Mouse (Mus musculus) intestine, embryonic 15.5 days (tissue): ENCODE data around the gene Mybpc2. TPM values are rescaled to one million over a fixed set of nuclear protein-coding genes. Genes with fewer than 3 reads are reported as not detected.

Source experiments
- ATAC-seq: fragments of 200-750 bp; cut with Nextera tagmentation; 2 replicates; pipeline ENCODE4 v1.8.0; 2017; ENCODE audit warnings: moderate TSS enrichment, moderate library complexity
- H3K27ac ChIP-seq: fragments of 300-500 bp; sonication (generic); 2 replicates; pipeline ENCODE4 v1.5.1; 2015; ENCODE audit warnings: mild to moderate bottlenecking, inconsistent platforms
- H3K27me3 ChIP-seq: fragments of 300-500 bp; sonication (generic); replicated peaks from 2 replicates; pipeline ENCODE4 v1.6.1; 2015; ENCODE audit warnings: inconsistent platforms
- H3K36me3 ChIP-seq: fragments of 300-500 bp; sonication (generic); 2 replicates; pipeline ENCODE4 v1.6.1; 2015; ENCODE audit warnings: inconsistent platforms
- H3K4me1 ChIP-seq: fragments of 300-500 bp; sonication (generic); replicated peaks from 2 replicates; pipeline ENCODE4 v1.6.1; 2015; ENCODE audit warnings: inconsistent platforms
- H3K4me2 ChIP-seq: fragments of 300-500 bp; sonication (generic); replicated peaks from 2 replicates; pipeline ENCODE4 v1.6.1; 2015; ENCODE audit warnings: mild to moderate bottlenecking, inconsistent platforms
- H3K4me3 ChIP-seq: fragments of 300-500 bp; sonication (generic); replicated peaks from 2 replicates; pipeline ENCODE4 v1.5.1; 2015; ENCODE audit warnings: inconsistent platforms
- H3K9ac ChIP-seq: fragments of 300-500 bp; sonication (generic); 2 replicates; pipeline ENCODE4 v1.6.1; 2015; ENCODE audit warnings: inconsistent platforms
- H3K9me3 ChIP-seq: fragments of 300-500 bp; sonication (generic); 2 replicates; pipeline ENCODE4 v1.6.1; 2016; ENCODE audit warnings: inconsistent platforms
- WGBS: fragments of 180-500 bp; shearing (Covaris S2); methylation state at CpG from one replicate; pipeline ENCODE4 v1.1.7; 2015; 5-methylcytosine and 5-hydroxymethylcytosine counted together
- polyA plus RNA-seq: library from polyadenylated mRNA; unstranded; fragments of >200 nt; fragmentation: Nextera tagmentation; extraction: Ambion mirVana; gene quantifications from 2 replicates; pipeline ENCODE4 v1.2.1, GENCODE M21; 2015

Mybpc2 gene
- polyA plus RNA-seq, 1 experiment from 2014 or later: 0.36 TPM

DNA sequence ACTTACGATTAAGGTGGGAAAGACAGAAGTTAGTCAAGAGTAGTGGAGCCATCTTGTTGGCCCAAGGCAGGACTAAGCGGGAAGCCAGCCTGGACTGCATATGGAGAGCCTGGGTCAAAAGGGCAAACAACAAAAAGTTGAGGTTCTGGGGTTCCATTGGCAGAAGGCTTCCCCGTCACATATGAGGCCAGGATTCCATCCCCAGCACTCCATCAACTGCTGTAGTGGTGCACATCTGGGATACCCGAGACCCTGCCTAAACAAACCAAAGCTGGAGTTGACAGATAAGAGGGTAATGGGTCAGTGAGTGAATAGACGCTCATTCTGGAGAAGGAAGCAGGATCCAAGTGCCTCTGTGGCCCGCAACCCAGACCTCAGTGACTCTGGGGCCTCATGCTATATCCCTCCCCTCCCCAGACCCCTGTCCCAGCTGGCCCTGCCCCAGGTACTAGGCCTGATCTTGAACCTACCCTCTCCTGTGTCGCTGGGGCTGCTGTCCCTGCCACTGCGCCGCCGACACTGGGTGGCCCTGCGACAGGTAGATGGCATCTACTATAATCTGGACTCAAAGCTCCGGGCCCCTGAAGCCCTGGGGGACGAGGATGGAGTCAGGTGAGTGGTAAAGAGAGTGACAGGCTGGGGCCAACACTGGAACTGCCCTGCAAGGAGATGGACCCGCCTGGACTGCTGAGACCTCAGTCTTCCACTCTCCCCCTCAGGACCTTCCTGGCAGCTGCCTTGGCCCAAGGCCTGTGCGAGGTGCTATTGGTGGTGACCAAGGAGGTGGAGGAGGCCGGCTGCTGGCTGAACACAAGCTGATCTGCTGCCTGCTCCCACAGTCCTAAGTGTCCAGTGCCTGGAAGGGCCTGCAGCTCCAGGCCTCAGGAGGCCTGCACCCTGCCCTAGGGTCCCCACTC is 53.5 kb downstream of the Mybpc2 start:
- peaks cover 30% of the 10 kb centered on the region for H3K4me1 ChIP-seq
- H3K36me3 ChIP-seq: no peaks in the 10 kb centered on the region
- H3K9me3 ChIP-seq: no peaks in the 10 kb centered on the region
- 78% methylated on average over 16 of the region's 16 CpGs for WGBS
- H3K4me2 ChIP-seq: no peak overlapping the region
- H3K4me3 ChIP-seq: no peak overlapping the region
- no peak for ATAC-seq
- peaks cover 14% of the 10 kb centered on the region for H3K27me3 ChIP-seq
- H3K9ac ChIP-seq: no peak overlapping the region
- no peak overlapping the region for H3K27ac ChIP-seq

DNA sequence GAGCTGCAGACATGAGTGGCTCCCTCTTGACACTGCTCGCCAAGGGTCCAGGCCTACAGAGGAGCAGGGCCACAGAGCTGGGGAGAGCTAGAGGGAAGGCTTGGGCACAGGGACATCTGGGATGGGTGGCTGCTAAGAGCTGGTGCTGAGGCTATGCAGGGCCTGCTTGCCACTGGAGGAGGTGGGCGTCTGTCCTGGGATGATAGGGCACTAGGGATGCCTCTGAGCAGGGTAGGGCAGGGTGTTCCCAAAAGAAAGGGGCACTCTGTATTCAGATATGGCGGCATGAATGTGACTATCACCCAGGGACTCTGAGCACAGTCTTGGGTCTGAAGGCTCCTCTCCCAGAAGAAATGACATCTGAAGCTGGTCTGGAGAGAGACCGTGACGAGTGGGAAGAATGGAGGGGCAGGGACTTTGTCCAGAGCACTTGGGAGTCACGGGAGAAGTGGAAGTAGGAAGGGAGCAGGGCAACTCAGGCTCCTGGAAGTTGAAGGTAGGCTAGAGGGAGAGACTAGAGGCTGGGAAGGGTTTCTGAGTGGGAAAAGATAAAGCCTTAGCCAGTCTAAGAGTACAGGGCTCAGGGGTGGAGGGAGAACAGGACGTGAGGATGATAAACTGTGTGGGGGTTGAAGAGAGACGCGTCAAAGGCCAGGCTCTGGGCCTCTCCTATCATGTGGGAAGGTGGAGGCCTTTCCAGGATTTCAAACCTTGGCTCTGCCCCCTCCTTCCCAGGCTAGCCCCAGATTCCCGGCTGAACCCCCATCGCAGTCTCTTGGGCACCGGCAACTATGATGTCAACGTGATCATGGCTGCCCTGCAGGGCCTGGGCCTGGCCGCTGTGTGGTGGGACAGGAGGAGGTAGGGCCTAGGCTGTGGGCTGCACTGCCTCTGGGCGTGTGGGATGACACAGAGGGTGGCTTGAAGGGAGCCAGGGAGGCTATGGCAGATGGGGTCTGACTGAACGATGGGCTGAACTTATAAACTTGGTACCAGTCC is 54.5 kb downstream of the Mybpc2 start:
- 90% methylated on average over 16 of the region's 16 CpGs for WGBS
- Histone ChIP-seq H3K4me1 (peaks cover 30% of the 10 kb centered on the region), H3K4me2 (no peak overlapping the region), H3K27ac (no peak overlapping the region), H3K9ac (no peak overlapping the region), H3K27me3 (peaks cover 7% of the 10 kb centered on the region), H3K9me3 (no peaks in the 10 kb centered on the region), H3K4me3 (no peak overlapping the region), H3K36me3 (no peaks in the 10 kb centered on the region)
- ATAC-seq: no peak

DNA sequence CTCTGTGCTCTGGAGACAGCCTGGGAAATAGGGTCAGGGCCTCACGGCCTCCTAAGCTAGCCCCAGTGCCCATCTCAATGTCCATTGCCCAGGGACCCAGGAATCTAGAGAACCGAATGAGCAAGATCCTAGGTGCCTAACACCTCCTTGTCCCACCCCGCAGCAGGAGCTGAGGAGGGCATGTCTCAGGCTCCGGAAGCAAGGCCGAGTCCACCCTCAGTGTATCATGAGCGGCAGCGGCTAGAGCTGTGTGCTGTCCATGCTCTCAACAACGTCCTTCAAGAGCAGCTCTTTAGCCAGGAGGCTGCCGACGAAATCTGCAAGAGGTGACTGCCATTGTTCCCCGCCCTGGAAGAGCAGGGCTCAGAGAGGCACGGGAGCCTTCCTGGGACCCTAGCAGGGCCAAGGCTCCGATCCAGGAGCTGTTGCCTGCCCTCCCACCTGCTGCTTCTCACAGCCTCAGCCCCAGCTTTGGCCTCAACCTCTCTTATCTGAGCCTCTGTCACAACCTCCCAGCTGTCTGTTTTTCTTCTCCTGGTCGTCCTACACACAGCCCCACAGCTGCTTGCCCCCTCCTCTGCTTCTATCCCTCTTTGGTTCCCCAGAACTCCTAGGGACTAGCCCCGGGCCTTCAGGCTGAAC is 55.7 kb downstream of the Mybpc2 start:
- Histone ChIP-seq H3K9me3 (no peaks in the 10 kb centered on the region), H3K27ac (no peak overlapping the region), H3K36me3 (no peaks in the 10 kb centered on the region), H3K4me3 (peak overlapping the region; percentile 67), H3K4me2 (peak overlapping the region; percentile 77), H3K9ac (peak overlapping the region; percentile 71), H3K4me1 (peaks cover 25% of the 10 kb centered on the region), H3K27me3 (peaks cover 9% of the 10 kb centered on the region)
- 64% methylated on average over 15 of the region's 15 CpGs for WGBS
- ATAC-seq: no peak

DNA sequence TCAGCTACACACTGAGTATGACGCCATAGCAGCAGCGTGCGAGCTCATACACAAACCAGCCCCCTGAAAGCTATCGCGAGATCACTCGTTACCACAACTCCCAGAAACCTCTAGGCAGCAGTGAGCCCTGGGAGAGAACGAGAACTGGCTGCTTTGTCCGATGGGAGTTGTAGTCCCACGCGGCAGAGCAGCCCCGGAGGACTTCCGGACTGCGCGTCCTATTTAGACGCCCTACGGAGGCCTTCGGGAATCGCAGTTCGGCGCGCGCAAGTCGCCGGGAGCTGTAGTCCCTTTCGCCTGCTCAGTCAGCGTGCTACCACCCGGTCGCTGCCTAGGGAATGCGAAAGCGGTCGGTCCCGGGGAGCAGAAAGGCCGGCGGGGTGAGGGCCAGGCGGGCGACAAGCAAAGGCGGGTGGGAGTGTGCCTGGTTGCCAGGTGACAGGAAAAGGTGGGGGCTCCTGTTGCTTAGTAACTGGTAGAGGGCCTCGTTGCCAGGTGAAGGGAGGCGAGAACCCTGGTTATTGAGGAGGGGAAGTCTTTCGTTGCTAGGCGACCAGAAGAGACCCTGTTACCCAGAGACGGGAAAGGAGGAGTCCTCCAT is 56.5 kb downstream of the Mybpc2 start, which contains the start of gene Josd2:
Gene Josd2 (plus strand): TSS at position 170 of the 601 bp plus-strand sequence.
- H3K4me2 ChIP-seq: peak within 1 kb of the TSS; percentile 77
- H3K36me3 ChIP-seq: no peaks in the 10 kb centered on the region
- H3K9ac ChIP-seq: peak within 1 kb of the TSS; percentile 71
- H3K27ac ChIP-seq: peak within 1 kb of the TSS; percentile 72
- peaks cover 18% of the 10 kb centered on the region for H3K27me3 ChIP-seq
- under 1% methylated on average over 42 of the region's 42 CpGs for WGBS
- peak; percentile 98 for ATAC-seq
- H3K4me1 ChIP-seq: peaks cover 20% of the 10 kb centered on the region
- H3K4me3 ChIP-seq: peak within 1 kb of the TSS; percentile 67
- no peaks in the 10 kb centered on the region for H3K9me3 ChIP-seq

DNA sequence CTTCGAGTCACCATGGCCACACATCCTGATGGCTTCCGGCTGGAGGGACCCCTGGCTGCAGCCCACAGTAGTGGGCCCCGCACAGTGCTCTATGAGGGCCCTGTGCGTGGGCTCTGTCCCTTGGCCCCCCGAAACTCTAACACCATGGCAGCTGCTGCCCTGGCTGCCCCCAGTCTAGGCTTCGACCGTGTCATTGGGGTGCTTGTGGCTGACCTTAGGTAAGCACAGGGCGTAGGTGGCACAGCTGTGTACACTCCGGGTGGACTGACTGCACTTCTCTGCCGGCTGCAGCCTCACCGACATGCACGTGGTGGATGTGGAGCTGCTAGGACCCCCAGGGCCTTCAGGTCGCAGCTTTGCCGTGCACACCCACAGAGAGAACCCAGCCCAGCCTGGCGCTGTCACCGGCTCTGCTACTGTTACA is 57.6 kb downstream of the Mybpc2 start:
- peak overlapping the region; percentile 77 for H3K4me2 ChIP-seq
- H3K36me3 ChIP-seq: no peaks in the 10 kb centered on the region
- H3K9ac ChIP-seq: no peak overlapping the region
- peak overlapping the region; percentile 67; the same call in 1 of the 2 replicates for H3K4me3 ChIP-seq
- peaks cover 28% of the 10 kb centered on the region for H3K27me3 ChIP-seq
- 84% methylated on average over 16 of the region's 16 CpGs for WGBS
- no peak overlapping the region for H3K27ac ChIP-seq
- no peaks in the 10 kb centered on the region for H3K9me3 ChIP-seq
- 0 out of 2 replicates have a peak, but pooled peaks have one; percentile 0 for ATAC-seq
- peaks cover 17% of the 10 kb centered on the region for H3K4me1 ChIP-seq

DNA sequence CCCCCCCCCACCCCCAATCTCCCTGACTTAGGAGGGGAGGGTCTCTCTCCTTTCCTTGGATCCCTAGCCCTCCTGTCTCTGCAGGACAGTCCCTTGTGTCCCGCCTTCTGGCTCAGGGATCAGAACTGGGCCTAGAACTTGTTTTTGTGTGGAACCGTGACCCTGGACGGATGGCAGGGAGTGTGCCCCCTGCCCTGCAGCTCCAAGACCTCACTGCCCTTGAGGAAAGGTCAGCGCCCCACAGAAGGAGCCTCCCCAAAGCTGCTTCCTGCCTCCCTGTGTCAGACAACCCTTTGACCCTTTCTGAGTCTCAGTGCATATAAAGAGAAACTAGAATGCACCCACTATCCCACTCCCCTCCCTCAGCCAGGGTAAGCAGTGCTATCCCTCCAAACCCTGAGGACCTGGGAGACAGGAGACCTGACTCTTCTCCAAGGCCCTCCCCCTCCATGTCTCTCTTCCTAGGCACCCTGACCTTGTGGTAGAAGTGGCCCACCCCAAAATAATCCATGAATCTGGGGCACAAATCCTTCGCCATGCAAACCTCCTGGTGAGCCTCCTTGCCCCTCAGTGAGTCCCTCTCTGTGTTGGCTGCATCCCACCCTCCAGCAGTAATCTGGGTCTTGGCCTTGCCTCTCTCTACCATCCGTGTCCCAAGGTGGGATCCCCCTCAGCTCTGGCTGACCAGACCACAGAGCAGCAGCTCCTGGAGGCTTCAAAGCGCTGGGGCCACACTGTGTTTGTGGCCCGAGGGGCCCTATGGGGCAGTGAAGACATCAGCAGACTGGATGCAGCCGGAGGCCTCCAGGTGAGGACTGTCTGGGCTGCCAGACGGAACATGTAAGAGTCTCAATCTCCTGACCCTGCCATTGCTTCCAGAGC is 58.2 kb downstream of the Mybpc2 start:
- no peak for ATAC-seq
- WGBS: 77% methylated on average over 10 of the region's 10 CpGs

DNA sequence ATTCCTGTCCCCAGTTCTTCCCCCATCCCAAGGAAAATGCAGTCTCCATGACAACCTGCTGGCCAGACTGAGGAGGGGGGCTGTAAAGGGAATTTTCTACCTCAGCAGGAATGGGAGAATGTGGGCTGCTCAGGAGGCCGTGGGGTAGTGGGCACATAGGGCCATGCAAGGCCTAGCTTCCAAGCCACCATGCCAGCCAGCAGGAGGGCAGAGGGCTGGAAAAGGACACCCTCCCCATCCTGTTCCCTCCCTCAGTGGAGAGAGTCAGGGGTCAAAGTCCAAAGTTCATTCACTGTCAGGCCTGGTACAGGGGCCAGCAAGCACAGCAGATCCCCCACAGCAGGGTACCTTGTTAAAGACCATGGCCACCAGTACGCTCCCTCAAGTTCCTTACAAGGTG is 59.3 kb downstream of the Mybpc2 start, which contains the start of gene Aspdh:
Gene Aspdh (plus strand): TSS at position 281 of the 400 bp plus-strand sequence.
- no peak within 1 kb of the TSS for H3K9ac ChIP-seq
- no peaks in the 10 kb centered on the region for H3K9me3 ChIP-seq
- peaks cover 46% of the 10 kb centered on the region for H3K27me3 ChIP-seq
- no peak within 1 kb of the TSS for H3K4me2 ChIP-seq
- 64% methylated on average over 2 of the region's 2 CpGs for WGBS
- H3K36me3 ChIP-seq: no peaks in the 10 kb centered on the region
- no peak for ATAC-seq
- no peak within 1 kb of the TSS for H3K4me3 ChIP-seq
- no peak within 1 kb of the TSS for H3K27ac ChIP-seq
- H3K4me1 ChIP-seq: peaks cover 17% of the 10 kb centered on the region

More for the DNA sequence above, 58.2 kb downstream of the Mybpc2 start:
- H3K9ac ChIP-seq: no peak overlapping the region
- H3K27me3 ChIP-seq: peaks cover 34% of the 10 kb centered on the region
- H3K4me3 ChIP-seq: no peak overlapping the region
- no peaks in the 10 kb centered on the region for H3K9me3 ChIP-seq
- H3K4me1 ChIP-seq: peaks cover 17% of the 10 kb centered on the region
- no peak overlapping the region for H3K27ac ChIP-seq
- no peak overlapping the region; the same call in 1 of the 2 replicates for H3K4me2 ChIP-seq
- H3K36me3 ChIP-seq: no peaks in the 10 kb centered on the region

DNA sequence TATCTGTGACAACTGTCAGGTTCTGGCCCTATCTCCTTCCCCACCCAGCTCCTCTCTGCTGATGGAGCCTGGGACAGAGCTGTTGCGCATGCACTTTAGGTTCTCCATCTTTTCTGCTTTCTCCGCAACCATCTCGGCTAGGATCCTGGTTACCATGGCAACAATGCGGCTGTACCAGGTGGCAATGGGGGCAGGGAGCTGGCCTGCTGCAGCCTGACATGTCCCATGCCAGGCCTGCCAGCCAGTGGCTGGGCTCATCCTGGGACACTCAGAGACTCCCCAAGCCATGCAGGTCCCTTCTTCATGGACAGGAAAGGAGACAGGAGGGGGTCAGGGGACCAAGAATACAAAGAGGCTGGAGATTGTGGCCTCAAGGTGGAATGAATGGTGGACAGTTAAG is 59.9 kb downstream of the Mybpc2 start:
- WGBS: 33% methylated on average over 4 of the region's 4 CpGs
- Histone ChIP-seq H3K9me3 (no peaks in the 10 kb centered on the region), H3K36me3 (no peaks in the 10 kb centered on the region), H3K4me1 (peaks cover 17% of the 10 kb centered on the region), H3K9ac (no peak overlapping the region), H3K4me2 (no peak overlapping the region), H3K27ac (no peak overlapping the region), H3K27me3 (peaks cover 52% of the 10 kb centered on the region), H3K4me3 (no peak overlapping the region)
- no peak for ATAC-seq

DNA sequence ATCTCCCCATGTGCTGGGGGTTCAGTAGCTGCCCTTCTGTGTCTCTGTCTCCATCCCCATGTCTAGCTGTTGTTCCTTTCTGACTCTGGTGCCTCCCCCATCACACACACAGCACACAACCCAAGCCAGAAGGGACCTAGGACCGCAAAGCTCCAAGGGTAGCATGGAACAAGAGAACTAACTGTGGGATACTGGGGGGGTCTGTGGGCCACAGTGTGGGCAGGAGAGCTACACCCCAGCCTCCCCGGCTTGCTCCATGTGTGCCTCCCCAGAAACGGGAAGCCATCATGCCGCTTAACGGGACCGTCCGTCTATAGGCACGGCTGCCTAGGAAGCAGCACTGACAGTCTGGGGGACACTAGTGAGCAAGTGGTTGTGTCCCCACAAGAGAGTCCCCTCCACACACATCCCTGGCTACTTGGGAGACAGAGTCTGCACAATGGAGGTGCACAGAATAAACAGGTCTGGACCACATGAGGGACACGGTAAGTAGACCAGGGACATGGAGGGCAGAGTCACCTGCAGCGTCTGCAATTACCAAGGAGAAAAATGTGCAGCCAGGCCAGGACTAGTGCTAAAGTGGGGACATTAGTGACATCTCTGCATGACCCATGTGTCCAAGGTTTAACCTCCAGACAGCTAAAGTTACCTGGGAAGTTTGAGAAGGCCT is 60.8 kb downstream of the Mybpc2 start:
- H3K9me3 ChIP-seq: no peaks in the 10 kb centered on the region
- peaks cover 14% of the 10 kb centered on the region for H3K4me1 ChIP-seq
- no peak overlapping the region for H3K4me3 ChIP-seq
- no peak for ATAC-seq
- H3K27me3 ChIP-seq: peaks cover 57% of the 10 kb centered on the region
- no peak overlapping the region for H3K9ac ChIP-seq
- H3K4me2 ChIP-seq: no peak overlapping the region
- no peak overlapping the region for H3K27ac ChIP-seq
- no peaks in the 10 kb centered on the region for H3K36me3 ChIP-seq
- 87% methylated on average over 10 of the region's 10 CpGs for WGBS

DNA sequence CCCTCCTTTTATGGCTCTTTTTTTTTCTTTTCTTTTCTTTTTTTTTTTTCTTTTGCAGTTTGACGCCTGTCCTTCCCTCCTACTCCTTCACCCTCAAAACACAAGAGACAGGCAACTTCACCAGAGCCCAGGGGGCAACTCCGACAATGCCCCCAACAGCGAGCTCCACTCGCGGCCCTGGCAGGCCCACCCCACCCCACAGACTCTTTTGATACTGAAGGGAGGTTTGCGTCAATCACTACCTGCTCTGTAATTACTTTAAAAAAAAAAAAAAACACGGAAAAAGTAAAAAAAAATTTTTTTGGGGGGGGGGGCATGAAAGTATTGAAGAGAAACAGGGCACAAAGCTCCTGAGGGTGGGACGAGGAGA is 61.4 kb downstream of the Mybpc2 start:
- Histone ChIP-seq H3K4me3 (no peak overlapping the region), H3K27ac (no peak overlapping the region), H3K36me3 (no peaks in the 10 kb centered on the region), H3K4me2 (peak overlapping the region; percentile 49; the same call in 1 of the 2 replicates), H3K9me3 (no peaks in the 10 kb centered on the region), H3K9ac (no peak overlapping the region), H3K27me3 (peaks cover 57% of the 10 kb centered on the region), H3K4me1 (peaks cover 12% of the 10 kb centered on the region)
- no peak for ATAC-seq
- WGBS: 22% methylated on average over 8 of the region's 8 CpGs
